Mouse (Mus musculus) lung, postnatal 14 days (tissue): Measurements from ENCODE around the gene Pram1.
"Not testable (repeated sequence)": the region's sequence is repeated elsewhere in the genome, so short reads cannot be mapped to it uniquely, and the experiment has no call there.

Experiments used
- DNase-seq: peaks from one replicate; pipeline ENCODE4 v3.0.0; 2021

Pram1 gene

GRCm38 (mm10) chr17:33637516-33638276, at the start of gene Pram1:
Gene Pram1, plus strand, starts transcription at chr17:33638056.
- no peak for DNase-seq

DNA sequence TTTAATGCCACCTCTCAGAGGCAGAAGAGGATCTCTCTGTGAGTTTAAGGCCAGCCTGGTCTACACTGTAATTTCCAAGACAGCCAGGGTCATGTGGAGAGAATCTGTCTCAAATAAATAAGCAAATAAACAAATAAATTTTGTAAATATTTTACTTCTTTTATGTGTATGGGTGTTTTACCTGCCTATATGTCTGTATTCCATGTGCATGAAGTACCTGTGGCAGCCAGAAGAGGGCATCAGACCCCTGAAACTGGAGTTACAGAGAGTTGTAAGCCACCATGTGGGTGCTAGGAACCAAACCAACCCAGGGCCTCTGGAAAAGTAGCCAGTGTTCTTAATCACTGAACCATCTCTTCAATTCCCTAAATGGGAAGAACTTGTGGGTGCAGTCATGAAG, 40.6 kb upstream of the Pram1 start:
- no peak for DNase-seq

DNA sequence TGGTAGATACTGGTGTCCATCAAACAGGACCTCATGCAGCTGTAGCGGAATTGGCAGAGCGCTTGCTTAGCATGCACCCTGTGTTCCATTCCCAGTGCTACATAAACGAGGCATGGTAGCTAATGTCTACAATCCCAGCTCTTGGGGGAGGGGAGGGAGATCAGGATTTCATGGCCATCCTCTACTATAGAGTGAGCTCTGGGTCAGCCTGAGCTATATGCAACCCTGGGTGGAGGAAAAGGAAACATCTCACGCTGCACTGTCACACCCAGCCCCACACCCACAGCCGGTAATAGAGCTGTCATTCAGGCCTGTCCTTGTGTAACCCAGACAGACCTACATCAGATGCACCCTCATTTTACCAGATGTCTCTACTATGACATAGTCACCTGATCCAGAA, 39.4 kb upstream of the Pram1 start:
- DNase-seq, result no peak

DNA sequence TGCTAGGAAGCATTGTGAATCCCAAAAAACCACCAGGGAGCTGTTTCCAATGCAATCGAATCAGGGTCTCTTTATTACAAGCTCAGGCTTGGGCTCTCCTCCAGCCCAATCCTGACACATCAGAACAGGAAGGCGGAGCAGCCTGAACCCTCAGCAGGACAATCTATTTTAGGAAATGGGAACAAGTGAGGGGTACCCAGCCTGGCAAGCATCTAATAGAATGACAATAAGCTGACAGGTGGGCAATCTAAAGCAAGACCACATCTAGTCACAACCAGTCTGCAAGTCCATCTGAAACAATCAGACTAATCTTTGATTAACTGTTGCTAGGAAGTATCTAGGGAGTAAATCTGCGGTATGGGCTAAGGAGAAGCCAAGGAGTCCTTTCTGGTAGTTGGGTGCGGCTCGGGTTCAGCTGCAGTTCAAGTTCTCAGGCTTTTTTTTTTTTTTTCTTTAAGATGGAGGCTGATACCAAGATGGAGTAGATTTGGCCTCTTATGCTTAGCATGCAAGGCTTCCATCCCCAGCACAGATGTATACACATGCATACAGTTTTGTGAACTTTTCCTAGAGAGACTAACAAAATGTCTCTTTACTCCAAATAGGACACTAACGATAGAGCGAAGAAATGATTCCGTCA, 37.9 kb upstream of the Pram1 start:
- DNase-seq, result no peak

GRCm38 (mm10) chr17:33600831-33601230, 37.0 kb upstream of the Pram1 start:
- no peak for DNase-seq

DNA sequence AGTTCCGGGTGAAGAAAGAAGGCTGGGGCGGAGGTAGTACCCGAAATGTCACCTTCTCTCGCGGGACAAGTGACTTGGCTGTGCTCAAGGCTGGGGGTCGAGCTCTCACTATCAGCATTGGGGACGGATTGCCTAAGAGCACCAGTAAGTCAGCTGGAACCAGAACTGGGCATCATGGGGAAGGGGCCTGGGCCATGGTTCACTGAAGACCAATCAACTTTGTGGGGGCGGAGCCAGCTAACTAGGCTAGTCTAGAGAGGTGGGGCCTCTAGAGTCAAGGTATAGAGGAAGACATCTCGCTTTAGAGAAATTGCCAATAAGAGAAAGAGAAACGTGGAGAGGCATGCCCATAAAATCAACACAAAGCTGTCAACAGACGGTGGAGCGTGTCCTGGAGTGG, 35.9 kb upstream of the Pram1 start:
- DNase-seq, result no peak

- DNase-seq, result no peak
Observed at GRCm38 (mm10) chr17:33607273-33607672, 30.6 kb upstream of the Pram1 start.

DNA sequence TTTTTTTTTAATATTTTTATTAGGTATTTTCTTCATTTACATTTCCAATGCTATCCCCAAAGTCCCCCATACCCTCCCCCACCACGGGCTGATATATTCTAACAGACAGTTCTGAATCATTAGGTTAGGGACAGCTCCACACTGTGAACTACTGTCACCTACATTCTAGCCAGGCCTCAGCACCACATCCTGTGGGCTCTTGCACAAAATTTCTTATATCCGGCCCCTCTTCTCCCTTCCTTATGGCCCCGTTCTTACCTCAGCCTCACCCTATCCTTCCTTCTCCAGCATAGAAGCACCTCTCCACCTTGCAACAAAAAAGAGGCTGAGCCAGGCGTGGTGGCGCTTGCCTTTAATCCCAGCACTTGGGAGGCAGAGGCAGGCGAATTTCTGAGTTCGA, 27.3 kb upstream of the Pram1 start:
- DNase-seq, result no peak

GRCm38 (mm10) chr17:33613726-33614125, 24.1 kb upstream of the Pram1 start:
- not testable (repeated sequence) for DNase-seq

DNA sequence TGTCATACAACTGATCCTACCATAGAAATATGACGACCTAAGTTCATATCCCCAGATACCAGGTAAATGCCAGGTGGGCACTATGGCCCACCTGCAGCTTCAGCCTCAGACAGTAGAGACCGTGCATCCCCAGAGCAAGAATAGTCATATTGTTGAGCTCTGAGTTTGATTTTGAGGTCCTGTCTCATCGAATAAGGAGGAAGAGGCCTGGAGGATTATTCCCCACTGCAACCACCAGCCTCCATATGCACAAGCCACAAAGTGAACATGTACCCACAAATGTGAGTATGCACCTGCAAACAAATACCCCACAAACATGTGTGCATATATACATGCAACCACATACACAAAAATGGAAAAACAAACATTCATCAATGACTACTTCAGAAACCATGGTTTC, 10.6 kb upstream of the Pram1 start:
- DNase-seq, result no peak

GRCm38 (mm10) chr17:33628621-33629486, 9.0 kb upstream of the Pram1 start, which contains the start of gene Zfp414:
Gene Zfp414, plus strand, starts transcription at chr17:33629090.
- DNase-seq, result peak; percentile 95

- no peak for DNase-seq
Observed at GRCm38 (mm10) chr17:33629487-33630125, 8.2 kb upstream of the Pram1 start.

DNA sequence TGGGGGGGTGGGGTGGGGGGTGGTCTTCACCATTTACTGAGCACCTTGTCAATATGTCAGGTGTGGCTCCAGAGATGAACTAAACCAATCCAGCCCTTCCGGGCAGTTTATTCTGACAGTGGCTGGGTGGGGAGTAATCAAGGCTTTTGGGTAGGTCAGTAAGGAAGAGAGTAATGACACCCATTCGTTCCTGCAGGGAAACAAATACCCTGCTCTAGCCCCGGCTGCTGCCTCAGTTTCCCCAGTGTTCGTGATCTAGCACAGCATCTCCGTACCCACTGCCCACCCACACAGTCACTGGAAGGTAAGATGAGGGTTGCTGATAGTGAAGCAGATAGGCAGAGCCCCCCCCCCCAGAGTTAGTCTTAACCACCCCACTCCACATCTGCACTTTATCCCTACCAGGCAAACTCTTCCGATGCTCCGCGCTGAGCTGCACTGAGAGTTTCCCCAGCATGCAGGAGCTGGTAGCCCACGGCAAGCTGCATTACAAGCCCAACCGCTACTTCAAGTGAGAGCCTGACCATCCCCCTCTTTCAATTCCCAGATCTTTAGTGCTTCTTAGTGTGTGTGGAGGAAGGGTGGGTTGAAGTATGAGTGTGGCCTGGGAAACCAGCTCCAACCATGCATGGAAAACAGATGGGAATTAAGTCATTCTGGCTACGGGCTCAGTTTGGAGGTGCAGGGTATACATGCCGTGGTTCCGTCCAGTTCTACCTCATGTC, 7.5 kb upstream of the Pram1 start:
- DNase-seq, result no peak

- DNase-seq, result no peak
Observed at GRCm38 (mm10) chr17:33631236-33631635, 6.6 kb upstream of the Pram1 start.

DNA sequence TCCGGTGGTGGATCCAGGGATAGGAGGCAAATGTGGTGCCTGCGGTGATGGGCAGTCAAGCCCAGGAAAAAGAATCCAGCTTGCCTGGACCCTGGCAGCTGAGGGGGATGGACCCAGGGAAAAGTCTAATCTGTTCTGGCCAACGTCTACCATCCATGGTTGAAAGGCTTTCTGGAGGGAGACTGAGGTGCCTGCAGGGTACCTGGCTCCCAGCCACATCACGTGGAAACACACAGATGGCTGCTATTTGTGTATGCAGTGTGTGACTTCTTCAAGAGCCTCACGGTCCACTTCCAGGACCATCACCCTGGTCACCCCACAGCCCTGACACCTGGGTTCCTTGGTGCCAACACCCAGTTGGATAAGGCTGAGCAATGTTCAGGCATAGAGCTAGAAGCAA, 6.1 kb upstream of the Pram1 start:
- DNase-seq, result no peak

GRCm38 (mm10) chr17:33637038-33637437, 818 bp upstream of the Pram1 start:
- no peak for DNase-seq

DNA sequence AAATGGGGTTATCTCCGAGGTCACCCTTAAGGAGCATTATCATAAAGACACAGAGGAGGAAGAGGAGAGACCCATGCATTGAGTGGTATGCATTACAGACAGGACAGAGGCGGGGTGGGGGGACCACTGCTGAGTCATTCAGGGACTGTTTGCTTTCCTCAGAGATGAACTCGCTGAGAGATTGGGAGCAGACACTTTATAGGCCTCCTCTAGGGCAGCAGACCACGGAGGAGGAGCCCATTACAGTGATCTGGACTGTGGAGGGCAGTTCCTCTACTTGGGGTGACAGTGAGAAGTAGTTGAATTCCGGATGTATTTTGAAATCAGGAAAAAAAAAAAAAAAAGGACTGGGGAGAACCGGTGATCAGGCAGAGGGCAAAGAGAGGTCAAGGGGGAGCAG, 1.9 kb downstream of the Pram1 start:
- DNase-seq, result no peak

- DNase-seq, result no peak
Observed at GRCm38 (mm10) chr17:33644068-33644467, 6.2 kb downstream of the Pram1 start.

- DNase-seq, result no peak
Observed at GRCm38 (mm10) chr17:33645073-33645472, 7.2 kb downstream of the Pram1 start.

- no peak for DNase-seq
Observed at GRCm38 (mm10) chr17:33649781-33650475, 12.1 kb downstream of the Pram1 start.

GRCm38 (mm10) chr17:33666813-33667212, 29.0 kb downstream of the Pram1 start:
- DNase-seq, result no peak

- no peak for DNase-seq
Observed at GRCm38 (mm10) chr17:33669681-33670080, 31.8 kb downstream of the Pram1 start.
